Mouse (Mus musculus) small intestine, adult 2 months (tissue): Measurements from ENCODE around the gene Ctbp1.

Source experiments
- CTCF ChIP-seq: fragments of 200-500 bp; IDR thresholded peaks from 2 replicates; pipeline ENCODE4 v1.5.1; 2012; ENCODE audit warnings: low read depth, mild to moderate bottlenecking, control low read depth, inconsistent platforms, low read length, moderate library complexity, mixed read lengths; ENCODE audit not compliant: insufficient replicate concordance, insufficient read length; ENCODE audit errors: extremely low read depth
- POLR2A ChIP-seq: fragments of 200-500 bp; IDR thresholded peaks from 2 replicates; pipeline ENCODE4 v1.6.1; 2012; ENCODE audit warnings: low read depth, mild to moderate bottlenecking, control low read depth, inconsistent platforms, low read length, moderate library complexity

GRCm38 (mm10) chr5:33301801-33302200 is 27.0 kb upstream of the Ctbp1 start:
- TF ChIP-seq POLR2A = no peak
- no peak for TF ChIP-seq CTCF
